Mouse (Mus musculus) layer of hippocampus, adult 8-10 months (tissue): ENCODE measurements at regions not wholly inside any gene's neighbourhood (a gene's known extent, or its start where the extent isn't known, plus 50 kb on each side); places are given as distances from the start of the nearest gene placed in this dataset.
A peak's percentile ranks its signal among the peaks of the same experiment; 100 is the strongest.

Source experiments
- DNase-seq, 2 experiments: peaks; one replicate each; pipeline ENCODE4 v3.0.0; 2022; ENCODE audit warnings: low spot score in 2 of 2

DNA sequence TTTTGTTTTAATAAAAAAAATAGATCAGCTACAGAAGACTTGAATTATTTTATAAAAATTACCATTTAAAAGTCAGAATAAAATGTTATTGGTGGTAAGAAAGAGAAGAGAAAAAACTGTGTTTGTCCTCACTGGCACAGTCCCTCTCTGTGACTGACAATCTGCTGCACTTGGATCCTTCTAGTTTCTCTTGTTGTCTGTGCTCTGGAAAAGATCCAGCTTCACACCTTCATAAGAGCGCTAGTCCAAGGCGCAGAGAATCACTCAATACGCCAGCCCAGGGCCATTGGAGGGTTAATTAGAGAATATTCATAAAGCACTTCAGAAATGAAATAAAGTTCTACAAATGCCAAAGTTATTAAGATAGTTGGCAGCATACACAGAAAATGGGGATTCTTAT is 153.8 kb downstream of the Lmbrd1 start:
- no peak for DNase-seq

GRCm38 (mm10) chr1:24866877-24867276 is 188.4 kb downstream of the Lmbrd1 start:
- DNase-seq: no peak

DNA sequence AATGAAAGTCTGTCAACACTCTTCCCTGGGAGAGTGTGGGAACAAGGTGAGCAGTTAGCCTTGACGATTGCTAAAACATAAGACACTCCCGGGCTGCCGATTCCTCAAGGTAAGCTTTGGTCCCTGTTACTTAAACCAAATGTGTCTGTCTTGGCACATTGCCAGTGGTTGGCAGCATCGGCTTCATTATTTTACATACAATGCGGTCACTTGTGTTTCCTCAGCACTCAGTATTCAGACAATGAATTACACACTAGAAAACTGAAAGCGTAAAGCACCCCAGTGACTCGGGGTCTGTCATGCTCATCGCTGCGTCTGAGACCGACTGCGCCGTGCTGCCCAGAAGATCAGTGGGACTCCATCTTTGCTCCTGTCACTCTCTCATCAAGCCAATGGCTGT is 191.3 kb downstream of the Lmbrd1 start:
- DNase-seq: peak; percentile 11 to 36

GRCm38 (mm10) chr1:24870685-24871417 is 192.4 kb downstream of the Lmbrd1 start:
- DNase-seq: no peak

- no peak for DNase-seq
Measured at GRCm38 (mm10) chr1:24877014-24877413, 198.6 kb downstream of the Lmbrd1 start.

GRCm38 (mm10) chr1:24883638-24884037 is 205.2 kb downstream of the Lmbrd1 start:
- DNase-seq: no peak

GRCm38 (mm10) chr1:24901278-24901677 is 222.8 kb downstream of the Lmbrd1 start:
- peak; percentile 54 to 80 for DNase-seq

GRCm38 (mm10) chr1:24938303-24939263 is 260.2 kb downstream of the Lmbrd1 start:
- DNase-seq: no peak

DNA sequence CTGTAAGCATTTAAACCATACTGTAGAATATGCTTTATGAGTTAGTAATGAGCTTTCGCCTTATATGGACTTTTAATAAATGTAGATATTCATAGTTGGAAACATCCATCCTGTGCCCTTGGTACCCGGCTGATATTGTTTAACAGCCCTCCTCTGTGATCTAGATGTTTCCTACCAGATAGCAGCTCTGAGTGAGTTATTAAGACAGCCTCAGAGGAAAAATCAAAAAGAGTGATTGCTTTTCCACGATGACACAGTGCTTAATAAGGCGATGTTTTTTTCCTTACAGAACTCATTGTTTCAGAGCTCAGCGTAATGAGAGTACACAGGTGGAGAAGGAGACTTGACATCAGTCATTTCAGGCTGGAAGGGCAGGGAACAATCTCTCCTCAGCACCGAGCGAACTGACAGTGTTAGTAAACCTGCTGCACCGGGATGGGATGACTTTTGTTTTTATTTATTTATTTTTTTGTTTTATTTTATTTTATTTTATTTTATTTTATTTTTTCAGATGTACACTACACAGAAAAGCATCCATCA is 264.4 kb downstream of the Lmbrd1 start:
- no peak for DNase-seq

DNA sequence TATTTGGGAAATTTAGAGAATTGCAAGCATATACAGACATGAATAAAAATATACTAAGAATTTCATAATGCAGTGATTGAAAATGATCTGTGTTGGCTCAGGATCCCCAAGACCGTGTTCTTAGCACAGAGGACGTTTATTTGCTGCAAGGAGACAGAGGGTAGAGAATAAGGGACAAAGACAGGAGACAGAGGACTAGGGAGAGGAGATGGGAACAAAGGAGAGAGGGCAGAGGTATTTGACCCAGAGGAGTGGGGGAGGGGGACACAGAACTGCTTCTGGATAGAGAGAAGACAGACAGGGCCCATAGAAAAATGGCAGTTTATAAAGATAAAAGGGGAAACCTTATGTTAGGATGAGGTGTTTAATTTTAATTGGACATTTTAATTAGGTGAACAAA is 265.0 kb downstream of the Lmbrd1 start:
- DNase-seq: no peak

- DNase-seq: no peak
Measured at GRCm38 (mm10) chr1:24972681-24973080, 294.3 kb downstream of the Lmbrd1 start.

DNA sequence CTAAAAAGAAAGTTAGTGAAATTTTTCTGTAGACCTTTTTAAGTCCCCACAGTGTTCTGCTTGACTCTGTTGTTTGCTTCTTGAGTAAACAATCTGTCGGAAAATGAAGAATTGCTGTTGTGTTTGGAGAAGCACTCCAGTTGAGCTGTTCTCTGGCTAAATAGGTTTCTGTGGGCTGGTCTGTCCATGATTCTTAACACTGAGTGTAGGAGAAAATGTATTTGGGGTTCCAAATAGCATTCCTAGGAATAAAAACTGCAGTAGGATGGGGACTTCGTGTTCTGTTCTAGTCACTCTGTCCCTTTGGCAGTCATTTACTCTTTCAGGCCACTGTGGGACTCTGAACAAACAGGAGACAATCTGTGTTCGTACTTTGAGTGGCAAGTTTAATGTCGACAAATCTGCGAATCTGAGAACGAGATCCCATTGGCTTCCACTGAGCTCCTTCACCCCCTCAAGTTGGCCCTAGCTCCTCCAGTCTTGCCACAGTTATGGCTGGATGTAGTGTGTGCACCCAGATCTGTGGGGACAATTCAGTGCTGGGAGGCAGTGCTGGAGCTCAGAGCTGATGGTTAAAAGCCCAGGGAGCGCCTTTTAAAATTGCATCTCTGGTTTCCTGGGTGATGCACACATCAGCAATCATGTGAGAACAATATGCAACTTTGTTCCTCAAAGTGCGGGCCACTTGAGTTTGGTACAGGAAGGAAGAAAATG is 330.2 kb downstream of the Lmbrd1 start:
- DNase-seq: peak; percentile 4 to 11

GRCm38 (mm10) chr1:25012754-25013153 is 334.3 kb downstream of the Lmbrd1 start:
- no peak for DNase-seq
